Mouse (Mus musculus) CH12.LX (cell line): Measurements from ENCODE around the gene Cdyl2.

Experiments
- CTCF ChIP-seq, 2 experiments: IDR thresholded peaks in 1 of 2; conservative IDR thresholded peaks in 1 of 2; 2 replicates each; pipeline ENCODE4 v1.5.1; 2011 to 2012; ENCODE audit warnings: low read depth in 2 of 2, low read length in 2 of 2, improper control_type of control experiment in 1 of 2, inconsistent platforms in 1 of 2, mild to moderate bottlenecking in 1 of 2, moderate library complexity in 1 of 2
- MEF2A ChIP-seq: IDR thresholded peaks from 2 replicates; pipeline ENCODE4 v1.6.1; 2014; ENCODE audit warnings: low read depth, mild to moderate bottlenecking, inconsistent platforms, low read length, improper control_type of control experiment, borderline replicate concordance
- POLR2A ChIP-seq: IDR thresholded peaks from 2 replicates; pipeline ENCODE4 v1.6.1; 2011; ENCODE audit warnings: low read depth, mild to moderate bottlenecking, improper control_type of control experiment, low read length

DNA sequence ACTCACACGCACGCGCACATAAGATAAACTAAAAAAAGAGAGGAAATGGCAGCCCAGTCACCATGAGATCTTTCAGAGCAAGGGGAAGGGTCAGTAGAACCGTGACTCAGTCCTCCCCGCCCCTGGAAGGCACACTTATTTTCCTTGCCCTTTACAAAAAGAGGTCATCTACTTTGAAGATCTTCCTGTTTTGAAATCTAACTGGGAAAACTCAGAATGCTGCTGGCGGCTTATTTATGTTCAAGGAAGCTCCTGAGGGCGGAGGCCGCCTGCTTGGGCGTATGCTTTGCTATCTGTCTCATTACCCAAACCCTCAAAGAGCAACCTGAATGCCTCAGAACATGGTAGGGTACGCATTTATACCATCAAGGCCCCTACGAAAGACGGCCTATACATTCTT is 38.0 kb upstream of the Cdyl2 start:
- TF ChIP-seq POLR2A (no peak), CTCF (conservative IDR thresholded peaks at IDR 0.05 in 1 of 2, IDR thresholded peaks at IDR 0.05 in 1 of 2; ENCODE audit: low read depth in 2 of 2, low read length in 2 of 2) (no peak), MEF2A (no peak)
